Mouse (Mus musculus): ENCODE results near the gene Tbc1d1. TPM values are rescaled to one million over a fixed set of nuclear protein-coding genes. Genes with fewer than 3 reads are reported as not detected.
A peak's percentile ranks its signal among the peaks of the same experiment; 100 is the strongest.

Gene Tbc1d1
- polyA plus RNA-seq, 1 experiment from 2014 or later = 15.4 TPM

DNA sequence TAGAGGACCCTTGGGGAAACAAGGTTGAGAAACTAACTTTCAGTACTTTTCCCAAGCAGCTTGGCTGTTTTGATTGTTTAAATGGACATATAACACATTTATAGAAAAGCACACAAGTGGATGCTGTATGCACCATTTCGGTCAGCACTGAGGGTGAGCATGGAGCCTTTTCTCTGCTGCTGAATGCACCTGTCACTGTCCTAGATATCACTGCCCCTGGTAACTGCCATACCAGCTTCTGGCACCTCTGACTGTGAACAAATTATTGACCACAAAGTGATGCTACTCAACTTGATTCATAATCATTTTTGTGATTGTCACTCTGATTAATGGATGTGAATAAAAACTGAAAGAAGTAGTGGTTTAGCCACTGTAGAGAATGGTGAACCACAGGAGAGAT, 117.4 kb downstream of the Tbc1d1 start:
- Histone ChIP-seq H3K36me3 (replicated peaks; ENCODE audit: control insufficient read depth, insufficient read depth) (no peaks in the 10 kb centered on the region), H3K9ac (no peak overlapping the region), H3K9me3 (ENCODE audit: control insufficient read depth, low read length) (no peaks in the 10 kb centered on the region), H3K27ac (no peak overlapping the region), H3K27me3 (ENCODE audit: control insufficient read depth, insufficient read depth, low read length) (no peaks in the 10 kb centered on the region), H3K4me2 (replicated peaks) (no peak overlapping the region), H3K4me1 (replicated peaks; ENCODE audit: control insufficient read depth, insufficient read depth, low read length) (no peaks in the 10 kb centered on the region), H3K4me3 (replicated peaks; ENCODE audit: low read length) (no peak overlapping the region)
- WGBS = 94% methylated on average over 1 of the region's 1 CpGs
- DNase-seq (ENCODE audit: low spot score) (no peak), ATAC-seq (ENCODE audit: low FRiP score) (no peak)

DNA sequence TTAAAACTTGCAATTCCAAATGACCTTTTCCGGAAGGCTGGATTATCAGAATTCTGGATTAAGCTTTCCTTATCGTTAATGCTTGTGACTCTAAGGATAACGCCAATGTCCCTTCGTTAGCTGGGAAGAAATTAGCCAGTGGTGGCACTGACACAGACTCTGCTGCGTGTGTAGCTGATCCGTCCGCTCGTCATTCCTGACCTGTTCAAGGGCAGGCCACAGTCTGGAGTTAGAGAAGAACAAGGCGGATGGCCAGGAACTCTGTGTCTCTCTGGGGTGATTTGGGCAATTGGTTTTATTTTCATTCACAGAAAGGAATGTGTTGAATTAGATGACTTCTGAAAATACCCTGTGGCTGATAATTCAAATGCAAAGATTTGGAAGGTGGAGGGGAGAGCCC, 118.2 kb downstream of the Tbc1d1 start:
- no peak overlapping the region for H3K4me3 ChIP-seq (replicated peaks; ENCODE audit: low read length)
- no peak overlapping the region for H3K9ac ChIP-seq
- no peak overlapping the region for H3K4me2 ChIP-seq (replicated peaks)
- H3K27me3 ChIP-seq (ENCODE audit: control insufficient read depth, insufficient read depth, low read length) = no peaks in the 10 kb centered on the region
- no peaks in the 10 kb centered on the region for H3K9me3 ChIP-seq (ENCODE audit: control insufficient read depth, low read length)
- no peaks in the 10 kb centered on the region for H3K4me1 ChIP-seq (replicated peaks; ENCODE audit: control insufficient read depth, insufficient read depth, low read length)
- H3K36me3 ChIP-seq (replicated peaks; ENCODE audit: control insufficient read depth, insufficient read depth) = no peaks in the 10 kb centered on the region
- 84% methylated on average over 9 of the region's 9 CpGs for WGBS
- ATAC-seq (ENCODE audit: low FRiP score) (no peak), DNase-seq (ENCODE audit: low spot score) (no peak)
- H3K27ac ChIP-seq = no peak overlapping the region

DNA sequence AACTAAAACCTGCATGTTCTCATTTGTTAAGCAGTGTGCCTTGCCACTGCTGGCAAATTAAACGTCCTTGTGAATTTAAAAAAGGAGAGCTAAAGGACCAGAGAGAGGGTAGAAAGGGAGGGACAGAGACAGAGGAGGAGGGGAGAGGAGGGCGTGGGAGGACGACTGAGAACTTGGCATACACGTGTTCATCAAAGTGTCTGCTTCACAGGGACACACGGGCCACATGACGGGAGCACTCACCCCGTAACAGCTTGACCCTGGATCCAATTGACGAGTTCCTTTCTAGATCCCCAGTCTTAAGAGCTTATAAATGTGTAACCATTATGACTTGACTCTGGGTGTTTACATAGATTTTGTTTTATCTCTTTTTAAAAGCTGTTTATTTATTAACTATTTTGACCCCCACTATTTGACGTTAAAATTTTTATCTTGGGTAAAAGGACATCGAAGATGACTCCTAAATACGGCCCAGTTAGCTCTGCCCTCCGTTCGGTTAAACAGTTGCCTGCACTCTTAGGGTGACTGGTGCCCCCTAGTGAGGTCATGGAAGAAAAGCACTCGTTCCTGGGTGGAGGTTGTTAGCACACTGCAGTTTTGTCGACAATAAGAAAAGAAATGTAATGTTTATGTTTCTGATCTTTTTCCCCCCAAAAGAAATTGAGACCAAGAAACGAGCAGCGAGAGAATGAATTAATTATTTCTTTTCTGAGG, 118.8 kb downstream of the Tbc1d1 start:
- Histone ChIP-seq H3K27me3 (ENCODE audit: control insufficient read depth, insufficient read depth, low read length) (no peaks in the 10 kb centered on the region), H3K4me3 (replicated peaks; ENCODE audit: low read length) (no peak overlapping the region), H3K27ac (no peak overlapping the region), H3K9ac (no peak overlapping the region), H3K36me3 (replicated peaks; ENCODE audit: control insufficient read depth, insufficient read depth) (0 out of 2 replicates have a peak, but pooled peaks cover 3% of the 10 kb centered on the region), H3K4me1 (replicated peaks; ENCODE audit: control insufficient read depth, insufficient read depth, low read length) (no peaks in the 10 kb centered on the region), H3K9me3 (ENCODE audit: control insufficient read depth, low read length) (no peaks in the 10 kb centered on the region), H3K4me2 (replicated peaks) (no peak overlapping the region)
- ATAC-seq (ENCODE audit: low FRiP score) (peak; percentile 66; the same call in 1 of the 2 replicates), DNase-seq (ENCODE audit: low spot score) (peak; percentile 70)
- WGBS = 34% methylated on average over 17 of the region's 17 CpGs

DNA sequence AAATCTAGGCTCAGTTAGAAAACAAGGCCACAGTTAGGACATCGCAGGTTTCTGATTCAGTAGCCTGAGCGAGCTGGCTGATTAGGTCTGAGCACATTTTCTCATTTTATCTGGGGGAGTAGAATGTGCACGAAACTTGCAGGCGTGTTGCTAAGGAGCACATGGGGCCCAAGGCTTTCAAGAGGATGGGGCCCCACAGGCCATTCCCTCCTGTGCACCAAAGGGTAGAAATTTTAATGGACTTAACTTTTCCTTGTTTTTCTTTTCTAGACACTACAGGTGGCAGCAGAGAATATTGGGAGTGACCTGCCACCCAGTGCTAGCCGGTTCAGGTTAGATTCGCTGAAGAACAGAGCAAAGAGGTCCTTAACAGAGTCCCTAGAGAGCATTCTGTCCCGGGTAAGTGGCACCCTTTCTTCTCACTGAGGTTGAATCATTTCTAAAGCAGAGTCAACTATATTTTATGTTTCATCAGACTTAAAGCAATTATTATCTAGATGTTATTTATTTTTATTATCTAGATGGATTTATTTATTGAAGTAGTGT, 121.6 kb downstream of the Tbc1d1 start:
- Histone ChIP-seq H3K9ac (no peak overlapping the region), H3K4me1 (replicated peaks; ENCODE audit: control insufficient read depth, insufficient read depth, low read length) (no peaks in the 10 kb centered on the region), H3K9me3 (ENCODE audit: control insufficient read depth, low read length) (no peaks in the 10 kb centered on the region), H3K4me2 (replicated peaks) (no peak overlapping the region), H3K4me3 (replicated peaks; ENCODE audit: low read length) (no peak overlapping the region), H3K36me3 (replicated peaks; ENCODE audit: control insufficient read depth, insufficient read depth) (peaks cover 10% of the 10 kb centered on the region), H3K27me3 (ENCODE audit: control insufficient read depth, insufficient read depth, low read length) (no peaks in the 10 kb centered on the region), H3K27ac (no peak overlapping the region)
- no peak for DNase-seq (ENCODE audit: low spot score)
- ATAC-seq (ENCODE audit: low FRiP score) = no peak
- WGBS = 89% methylated on average over 7 of the region's 7 CpGs

DNA sequence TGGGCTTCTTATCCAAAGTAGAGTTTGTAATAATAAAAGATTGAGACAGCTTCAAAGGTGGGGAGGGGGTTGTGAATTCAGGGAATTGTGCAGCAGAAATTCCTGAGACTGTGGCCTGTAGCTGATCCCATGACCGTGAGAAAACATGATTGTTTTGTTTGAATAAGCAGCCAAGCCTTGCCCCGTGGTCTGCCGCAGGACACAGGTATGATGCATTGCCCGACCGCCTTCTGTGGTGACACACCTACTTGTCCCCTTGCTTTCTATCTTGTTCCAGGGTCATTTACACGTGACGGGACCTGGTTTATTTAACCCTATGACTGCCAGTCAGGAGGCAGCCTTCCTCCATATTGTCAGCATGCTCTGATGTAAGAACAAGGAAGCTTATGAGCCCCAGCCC, 123.6 kb downstream of the Tbc1d1 start:
- DNase-seq (ENCODE audit: low spot score) (no peak), ATAC-seq (ENCODE audit: low FRiP score) (no peak)
- Histone ChIP-seq H3K4me1 (replicated peaks; ENCODE audit: control insufficient read depth, insufficient read depth, low read length) (no peaks in the 10 kb centered on the region), H3K27me3 (ENCODE audit: control insufficient read depth, insufficient read depth, low read length) (no peaks in the 10 kb centered on the region), H3K4me2 (replicated peaks) (no peak overlapping the region), H3K27ac (no peak overlapping the region), H3K4me3 (replicated peaks; ENCODE audit: low read length) (no peak overlapping the region), H3K9me3 (ENCODE audit: control insufficient read depth, low read length) (no peaks in the 10 kb centered on the region), H3K36me3 (replicated peaks; ENCODE audit: control insufficient read depth, insufficient read depth) (peaks cover 10% of the 10 kb centered on the region), H3K9ac (no peak overlapping the region)
- 63% methylated on average over 7 of the region's 7 CpGs for WGBS

DNA sequence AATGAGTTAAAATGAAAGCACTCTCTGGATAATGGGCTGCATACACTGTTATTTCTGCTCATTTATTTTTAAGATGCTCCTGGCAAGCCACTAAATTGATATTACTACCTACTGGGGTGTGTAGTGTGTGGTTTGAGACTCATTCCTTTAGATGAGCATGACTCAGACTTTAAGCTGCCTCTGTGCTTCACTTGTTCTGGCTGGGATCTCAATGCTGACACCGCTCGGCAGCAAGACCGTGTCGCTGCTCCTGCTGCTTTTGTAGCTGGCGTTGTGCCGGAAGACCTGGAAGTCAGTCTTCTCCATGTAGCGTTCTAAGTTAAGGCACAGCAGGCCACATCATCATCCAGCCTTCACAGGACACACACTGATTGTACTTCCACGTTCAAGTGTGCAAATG, 124.1 kb downstream of the Tbc1d1 start:
- 82% methylated on average over 8 of the region's 8 CpGs for WGBS
- DNase-seq (ENCODE audit: low spot score) (no peak), ATAC-seq (ENCODE audit: low FRiP score) (no peak)
- H3K9me3 ChIP-seq (ENCODE audit: control insufficient read depth, low read length) = no peaks in the 10 kb centered on the region
- H3K4me1 ChIP-seq (replicated peaks; ENCODE audit: control insufficient read depth, insufficient read depth, low read length) = no peaks in the 10 kb centered on the region
- no peaks in the 10 kb centered on the region for H3K27me3 ChIP-seq (ENCODE audit: control insufficient read depth, insufficient read depth, low read length)
- H3K4me3 ChIP-seq (replicated peaks; ENCODE audit: low read length) = no peak overlapping the region
- H3K9ac ChIP-seq = no peak overlapping the region
- H3K27ac ChIP-seq = no peak overlapping the region
- H3K4me2 ChIP-seq (replicated peaks) = no peak overlapping the region
- peaks cover 10% of the 10 kb centered on the region for H3K36me3 ChIP-seq (replicated peaks; ENCODE audit: control insufficient read depth, insufficient read depth)

DNA sequence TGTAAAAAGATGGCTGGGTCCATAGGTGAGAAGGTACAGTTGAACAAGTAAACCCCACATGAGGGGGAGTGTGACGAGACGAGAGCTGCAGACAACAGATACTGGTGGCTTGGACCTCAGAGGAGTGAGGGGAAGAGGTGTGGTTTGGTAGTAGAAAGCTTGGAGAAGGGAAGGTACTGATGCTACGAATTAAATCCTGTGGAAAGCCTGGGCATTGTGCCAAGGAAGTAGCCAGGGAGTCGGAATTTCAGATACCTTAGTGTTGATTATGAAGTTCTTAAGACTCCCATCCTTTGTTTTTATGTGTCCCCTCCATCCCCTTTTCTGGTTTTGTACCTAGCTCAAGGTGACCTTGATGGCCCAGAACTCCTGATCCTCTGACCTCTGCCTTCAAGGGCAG, 124.5 kb downstream of the Tbc1d1 start:
- Histone ChIP-seq H3K4me2 (replicated peaks) (no peak overlapping the region), H3K9ac (no peak overlapping the region), H3K9me3 (ENCODE audit: control insufficient read depth, low read length) (no peaks in the 10 kb centered on the region), H3K27ac (no peak overlapping the region), H3K4me1 (replicated peaks; ENCODE audit: control insufficient read depth, insufficient read depth, low read length) (no peaks in the 10 kb centered on the region), H3K36me3 (replicated peaks; ENCODE audit: control insufficient read depth, insufficient read depth) (peaks cover 10% of the 10 kb centered on the region), H3K27me3 (ENCODE audit: control insufficient read depth, insufficient read depth, low read length) (no peaks in the 10 kb centered on the region), H3K4me3 (replicated peaks; ENCODE audit: low read length) (no peak overlapping the region)
- WGBS = 72% methylated on average over 4 of the region's 4 CpGs
- no peak for ATAC-seq (ENCODE audit: low FRiP score)
- no peak for DNase-seq (ENCODE audit: low spot score)

DNA sequence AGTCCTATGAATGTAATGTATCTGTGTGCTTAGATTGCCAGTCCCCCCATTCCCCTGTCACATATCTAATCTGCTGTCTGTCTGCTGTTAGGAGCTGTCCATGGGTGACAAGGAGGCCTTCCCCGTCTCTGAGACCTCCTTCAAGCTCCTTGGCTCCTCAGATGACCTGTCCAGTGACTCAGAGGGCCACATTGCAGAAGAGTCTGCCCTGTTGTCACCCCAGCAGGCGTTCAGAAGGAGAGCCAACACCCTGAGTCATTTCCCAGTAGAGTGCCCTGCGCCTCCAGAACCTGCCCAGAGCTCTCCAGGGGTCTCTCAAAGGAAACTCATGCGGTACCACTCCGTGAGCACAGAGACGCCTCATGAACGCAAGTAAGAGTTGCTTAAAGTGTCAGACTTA, 125.6 kb downstream of the Tbc1d1 start:
- Histone ChIP-seq H3K9me3 (ENCODE audit: control insufficient read depth, low read length) (no peaks in the 10 kb centered on the region), H3K9ac (no peak overlapping the region), H3K27me3 (ENCODE audit: control insufficient read depth, insufficient read depth, low read length) (no peaks in the 10 kb centered on the region), H3K4me2 (replicated peaks) (no peak overlapping the region), H3K4me3 (replicated peaks; ENCODE audit: low read length) (no peak overlapping the region), H3K4me1 (replicated peaks; ENCODE audit: control insufficient read depth, insufficient read depth, low read length) (no peaks in the 10 kb centered on the region), H3K36me3 (replicated peaks; ENCODE audit: control insufficient read depth, insufficient read depth) (peaks cover 13% of the 10 kb centered on the region), H3K27ac (no peak overlapping the region)
- DNase-seq (ENCODE audit: low spot score) (no peak), ATAC-seq (ENCODE audit: low FRiP score) (no peak)
- WGBS = 93% methylated on average over 7 of the region's 7 CpGs

DNA sequence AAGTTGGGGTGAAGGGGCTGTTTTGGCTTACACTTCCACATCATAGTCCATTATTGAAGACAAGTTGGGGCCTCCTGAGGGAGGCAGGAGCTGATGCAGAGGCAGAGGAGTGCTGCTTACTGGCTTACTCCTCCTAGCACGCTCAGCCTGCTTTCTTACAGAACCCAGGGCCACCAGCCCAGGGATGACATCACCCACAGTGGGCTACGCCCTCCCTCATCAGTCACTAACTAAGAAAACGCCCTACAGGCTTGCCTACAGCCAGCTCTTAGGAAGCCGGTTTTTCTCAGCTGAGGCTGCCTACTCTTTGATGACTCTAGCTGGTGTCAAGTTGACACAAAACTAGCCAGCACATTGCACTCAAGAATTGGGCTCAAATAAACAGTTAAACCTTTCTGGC, 126.5 kb downstream of the Tbc1d1 start:
- H3K9ac ChIP-seq = no peak overlapping the region
- no peak overlapping the region for H3K4me2 ChIP-seq (replicated peaks)
- H3K27ac ChIP-seq = no peak overlapping the region
- ATAC-seq (ENCODE audit: low FRiP score) (no peak), DNase-seq (ENCODE audit: low spot score) (no peak)
- 76% methylated on average over 4 of the region's 4 CpGs for WGBS
- H3K9me3 ChIP-seq (ENCODE audit: control insufficient read depth, low read length) = no peaks in the 10 kb centered on the region
- H3K36me3 ChIP-seq (replicated peaks; ENCODE audit: control insufficient read depth, insufficient read depth) = peaks cover 13% of the 10 kb centered on the region
- H3K4me1 ChIP-seq (replicated peaks; ENCODE audit: control insufficient read depth, insufficient read depth, low read length) = no peaks in the 10 kb centered on the region
- no peaks in the 10 kb centered on the region for H3K27me3 ChIP-seq (ENCODE audit: control insufficient read depth, insufficient read depth, low read length)
- H3K4me3 ChIP-seq (replicated peaks; ENCODE audit: low read length) = no peak overlapping the region

DNA sequence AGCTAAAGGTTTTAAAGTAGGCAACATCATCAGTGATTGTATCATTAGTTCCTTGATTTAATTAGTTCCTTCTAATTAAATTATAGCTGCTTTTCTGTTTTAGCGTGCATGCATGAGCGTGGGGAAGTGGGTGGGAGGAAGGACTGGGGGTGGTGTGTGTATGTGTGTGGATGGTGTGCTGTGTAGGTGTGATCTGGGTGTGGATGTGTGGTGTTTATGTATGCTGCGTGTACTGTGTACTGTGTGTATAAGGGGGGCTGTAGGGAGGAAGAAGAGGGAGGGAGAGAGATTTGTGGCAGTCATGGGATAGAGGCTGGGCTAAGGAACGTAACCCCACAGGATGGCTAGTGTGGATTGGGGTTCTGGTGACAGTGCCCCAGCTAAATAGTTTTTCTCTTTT, 129.2 kb downstream of the Tbc1d1 start:
- DNase-seq (ENCODE audit: low spot score) (no peak), ATAC-seq (ENCODE audit: low FRiP score) (no peak)
- Histone ChIP-seq H3K9ac (no peak overlapping the region), H3K9me3 (ENCODE audit: control insufficient read depth, low read length) (no peaks in the 10 kb centered on the region), H3K27ac (no peak overlapping the region), H3K4me3 (replicated peaks; ENCODE audit: low read length) (no peak overlapping the region), H3K27me3 (ENCODE audit: control insufficient read depth, insufficient read depth, low read length) (no peaks in the 10 kb centered on the region), H3K36me3 (replicated peaks; ENCODE audit: control insufficient read depth, insufficient read depth) (peaks cover 11% of the 10 kb centered on the region), H3K4me1 (replicated peaks; ENCODE audit: control insufficient read depth, insufficient read depth, low read length) (no peaks in the 10 kb centered on the region), H3K4me2 (replicated peaks) (no peak overlapping the region)
- WGBS = 87% methylated on average over 4 of the region's 4 CpGs
